Mouse (Mus musculus): ENCODE measurements around the gene Gng7.
"Not testable (repeated sequence)": the region's sequence is repeated elsewhere in the genome, so short reads cannot be mapped to it uniquely, and the experiment has no call there.

The Gng7 gene

GRCm38 (mm10) chr10:81014393-81015384, at the start of gene Gng7:
Gene Gng7, minus strand, starts transcription at chr10:81014945.
- peak; percentile 71 to 81 for DNase-seq (ENCODE audit: low read depth in 2 of 2, low spot score in 2 of 2)

GRCm38 (mm10) chr10:81064519-81064918, 49.8 kb upstream of the Gng7 start:
- not testable (repeated sequence) for DNase-seq (ENCODE audit: low read depth in 2 of 2, low spot score in 2 of 2)

- DNase-seq (ENCODE audit: low read depth in 2 of 2, low spot score in 2 of 2), result no peak
Observed at GRCm38 (mm10) chr10:81062710-81063109, 48.0 kb upstream of the Gng7 start.

- peak; percentile 96 to 97 for DNase-seq (ENCODE audit: low read depth in 2 of 2, low spot score in 2 of 2)
Observed at GRCm38 (mm10) chr10:81059603-81060543, 45.1 kb upstream of the Gng7 start, which contains the start of gene Sgta. Gene Sgta, minus strand, starts transcription at chr10:81060181.

GRCm38 (mm10) chr10:81058896-81059295, 44.2 kb upstream of the Gng7 start:
- DNase-seq (ENCODE audit: low read depth in 2 of 2, low spot score in 2 of 2), result no peak

GRCm38 (mm10) chr10:81057406-81058130, 42.8 kb upstream of the Gng7 start:
- no peak for DNase-seq (ENCODE audit: low read depth in 2 of 2, low spot score in 2 of 2)

- DNase-seq (ENCODE audit: low read depth in 2 of 2, low spot score in 2 of 2), result not testable (repeated sequence)
Observed at GRCm38 (mm10) chr10:81055802-81056340, 41.1 kb upstream of the Gng7 start.

GRCm38 (mm10) chr10:81055169-81055568, 40.4 kb upstream of the Gng7 start:
- no peak for DNase-seq (ENCODE audit: low read depth in 2 of 2, low spot score in 2 of 2)

GRCm38 (mm10) chr10:81052577-81052976, 37.8 kb upstream of the Gng7 start:
- DNase-seq (ENCODE audit: low read depth in 2 of 2, low spot score in 2 of 2), result no peak

GRCm38 (mm10) chr10:81051133-81051532, 36.4 kb upstream of the Gng7 start:
- DNase-seq (ENCODE audit: low read depth in 2 of 2, low spot score in 2 of 2), result no peak

GRCm38 (mm10) chr10:81050645-81051044, 35.9 kb upstream of the Gng7 start:
- DNase-seq (ENCODE audit: low read depth in 2 of 2, low spot score in 2 of 2), result no peak

- DNase-seq (ENCODE audit: low read depth in 2 of 2, low spot score in 2 of 2), result not testable (repeated sequence)
Observed at GRCm38 (mm10) chr10:81045246-81045645, 30.5 kb upstream of the Gng7 start.

- DNase-seq (ENCODE audit: low read depth in 2 of 2, low spot score in 2 of 2), result peak; percentile 60 to 76
Observed at GRCm38 (mm10) chr10:81041458-81042175, 26.9 kb upstream of the Gng7 start.

- peak; percentile 93 to 95 for DNase-seq (ENCODE audit: low read depth in 2 of 2, low spot score in 2 of 2)
Observed at GRCm38 (mm10) chr10:81036988-81037580, 22.3 kb upstream of the Gng7 start, which contains the start of gene Slc39a3. Gene Slc39a3, minus strand, starts transcription at chr10:81037426.

GRCm38 (mm10) chr10:81036251-81036650, 21.5 kb upstream of the Gng7 start:
- peak in 1 of 2 experiments; percentile 41 for DNase-seq (ENCODE audit: low read depth in 2 of 2, low spot score in 2 of 2)

- DNase-seq (ENCODE audit: low read depth in 2 of 2, low spot score in 2 of 2), result no peak
Observed at GRCm38 (mm10) chr10:81033586-81033985, 18.8 kb upstream of the Gng7 start.

- no peak for DNase-seq (ENCODE audit: low read depth in 2 of 2, low spot score in 2 of 2)
Observed at GRCm38 (mm10) chr10:81029031-81029430, 14.3 kb upstream of the Gng7 start.

GRCm38 (mm10) chr10:81028219-81028618, 13.5 kb upstream of the Gng7 start:
- no peak for DNase-seq (ENCODE audit: low read depth in 2 of 2, low spot score in 2 of 2)

- no peak for DNase-seq (ENCODE audit: low read depth in 2 of 2, low spot score in 2 of 2)
Observed at GRCm38 (mm10) chr10:81027331-81027730, 12.6 kb upstream of the Gng7 start.
